Mouse (Mus musculus) CH12.LX (cell line): ENCODE measurements around the gene Capn11. TPM values are rescaled to one million over a fixed set of nuclear protein-coding genes. Genes with fewer than 3 reads are reported as not detected.
A peak's percentile ranks its signal among the peaks of the same experiment; 100 is the strongest.

ENCODE experiments used
- DNase-seq: peaks from one replicate; pipeline ENCODE4 v3.0.0-alpha.2; 2013; ENCODE audit errors: extremely low read depth
- H3K27ac ChIP-seq: 2 replicates; pipeline ENCODE4 v1.5.1; 2012; ENCODE audit warnings: low read depth, mild to moderate bottlenecking, control low read depth, moderate library complexity; ENCODE audit not compliant: insufficient read depth
- H3K27me3 ChIP-seq: replicated peaks from 2 replicates; pipeline ENCODE3; 2012; ENCODE audit warnings: inconsistent platforms
- H3K36me3 ChIP-seq, 2 experiments: replicated peaks in 1 of 2; 2 replicates each; pipeline versions ENCODE3 to v1.6.1; 2012; ENCODE audit warnings: inconsistent platforms in 1 of 2, low read length in 1 of 2, mild to moderate bottlenecking in 1 of 2, mixed read lengths in 1 of 2, moderate library complexity in 1 of 2; ENCODE audit not compliant: control insufficient read depth in 1 of 2, insufficient read depth in 1 of 2
- H3K4me1 ChIP-seq, 2 experiments: 2 replicates each; pipeline ENCODE4 v1.6.1; 2012; ENCODE audit warnings: inconsistent platforms in 1 of 2, moderate library complexity in 1 of 2; ENCODE audit not compliant: insufficient read depth in 2 of 2, control insufficient read depth in 1 of 2
- H3K4me2 ChIP-seq: 2 replicates; pipeline ENCODE4 v1.6.1; 2012; ENCODE audit warnings: low read depth, mild to moderate bottlenecking, control low read depth; ENCODE audit not compliant: poor library complexity, insufficient read depth, severe bottlenecking
- H3K4me3 ChIP-seq, 3 experiments: fragments of 150-350 bp in 1 of 3; sonication (generic) in 1 of 3; replicated peaks in 1 of 3; 2 replicates each; pipeline versions ENCODE3 to v1.5.1; 2011 to 2012; ENCODE audit warnings: low read depth in 2 of 3, low read length in 2 of 3, mild to moderate bottlenecking in 2 of 3, moderate library complexity in 2 of 3, control low read depth in 1 of 3, improper control_type of control experiment in 1 of 3, inconsistent platforms in 1 of 3, mixed read lengths in 1 of 3; ENCODE audit not compliant: poor library complexity in 1 of 3
- H3K79me2 ChIP-seq: replicated peaks from 2 replicates; pipeline ENCODE4 v1.6.1; 2012; ENCODE audit warnings: mild to moderate bottlenecking, moderate library complexity; ENCODE audit not compliant: control insufficient read depth, poor library complexity, insufficient read depth, severe bottlenecking; ENCODE audit errors: extremely low read depth
- H3K9ac ChIP-seq: 2 replicates; pipeline ENCODE4 v1.6.1; 2012; ENCODE audit warnings: low read depth, mild to moderate bottlenecking, control low read depth, moderate library complexity; ENCODE audit not compliant: insufficient read depth
- H3K9me3 ChIP-seq: replicated peaks from 2 replicates; pipeline ENCODE3; 2012; ENCODE audit warnings: low read length, inconsistent platforms, mixed read lengths
- BHLHE40 ChIP-seq: IDR thresholded peaks from 2 replicates; pipeline ENCODE4 v1.6.1; 2011; ENCODE audit warnings: mild to moderate bottlenecking, low read depth, low read length, improper control_type of control experiment
- CHD2 ChIP-seq: IDR thresholded peaks from 2 replicates; pipeline ENCODE4 v1.6.1; 2011; ENCODE audit warnings: low read length, improper control_type of control experiment
- CTCF ChIP-seq, 2 experiments: IDR thresholded peaks in 1 of 2; conservative IDR thresholded peaks in 1 of 2; 2 replicates each; pipeline ENCODE4 v1.5.1; 2011 to 2012; ENCODE audit warnings: low read depth in 2 of 2, low read length in 2 of 2, improper control_type of control experiment in 1 of 2, inconsistent platforms in 1 of 2, mild to moderate bottlenecking in 1 of 2, moderate library complexity in 1 of 2
- E2F4 ChIP-seq: IDR thresholded peaks from 2 replicates; pipeline ENCODE4 v1.6.1; 2011; ENCODE audit warnings: low read depth, low read length, improper control_type of control experiment; ENCODE audit not compliant: insufficient replicate concordance
- ELF1 ChIP-seq: IDR thresholded peaks from 2 replicates; pipeline ENCODE4 v1.6.1; 2014; ENCODE audit warnings: low read depth, mild to moderate bottlenecking, inconsistent platforms, low read length, improper control_type of control experiment
- EP300 ChIP-seq: IDR thresholded peaks from 2 replicates; pipeline ENCODE4 v1.6.1; 2011; ENCODE audit warnings: low read length, improper control_type of control experiment
- IRF4 ChIP-seq: IDR thresholded peaks from 2 replicates; pipeline ENCODE4 v1.6.1; 2014; ENCODE audit warnings: low read depth, mild to moderate bottlenecking, inconsistent platforms, low read length, improper control_type of control experiment
- JUN ChIP-seq: IDR thresholded peaks from 2 replicates; pipeline ENCODE4 v1.6.1; 2011; ENCODE audit warnings: low read depth, mild to moderate bottlenecking, low read length, improper control_type of control experiment, moderate library complexity; ENCODE audit not compliant: insufficient read depth
- JUND ChIP-seq: conservative IDR thresholded peaks from 2 replicates; pipeline ENCODE4 v1.6.1; 2011; ENCODE audit warnings: low read depth, low read length, improper control_type of control experiment
- KAT2A ChIP-seq: IDR thresholded peaks from 2 replicates; pipeline ENCODE4 v1.6.1; 2012; ENCODE audit warnings: low read length, improper control_type of control experiment, inconsistent platforms; ENCODE audit not compliant: insufficient replicate concordance
- MAZ ChIP-seq: IDR thresholded peaks from 2 replicates; pipeline ENCODE4 v1.6.1; 2012; ENCODE audit warnings: low read depth, mild to moderate bottlenecking, inconsistent platforms, low read length, improper control_type of control experiment, moderate library complexity
- MEF2A ChIP-seq: IDR thresholded peaks from 2 replicates; pipeline ENCODE4 v1.6.1; 2014; ENCODE audit warnings: low read depth, mild to moderate bottlenecking, inconsistent platforms, low read length, improper control_type of control experiment, borderline replicate concordance
- MYC ChIP-seq: IDR thresholded peaks from 2 replicates; pipeline ENCODE4 v1.6.1; 2011; ENCODE audit warnings: low read depth, mild to moderate bottlenecking, improper control_type of control experiment, low read length
- NELFE ChIP-seq: IDR thresholded peaks from 2 replicates; pipeline ENCODE4 v1.6.1; 2011; ENCODE audit warnings: low read depth, low read length, improper control_type of control experiment
- NRF1 ChIP-seq: IDR thresholded peaks from 2 replicates; pipeline ENCODE4 v1.6.1; 2014; ENCODE audit warnings: low read depth, mild to moderate bottlenecking, inconsistent platforms, low read length, improper control_type of control experiment, moderate library complexity
- POLR2A ChIP-seq: IDR thresholded peaks from 2 replicates; pipeline ENCODE4 v1.6.1; 2011; ENCODE audit warnings: low read depth, mild to moderate bottlenecking, improper control_type of control experiment, low read length
- RAD21 ChIP-seq: IDR thresholded peaks from 2 replicates; pipeline ENCODE4 v1.6.1; 2011; ENCODE audit warnings: low read depth, mild to moderate bottlenecking, low read length, improper control_type of control experiment, moderate library complexity
- SIN3A ChIP-seq: IDR thresholded peaks from 2 replicates; pipeline ENCODE4 v1.6.1; 2012; ENCODE audit warnings: low read length, improper control_type of control experiment, inconsistent platforms
- SMC3 ChIP-seq: IDR thresholded peaks from 2 replicates; pipeline ENCODE4 v1.6.1; 2011; ENCODE audit warnings: low read depth, low read length, improper control_type of control experiment
- TBP ChIP-seq: conservative IDR thresholded peaks from 2 replicates; pipeline ENCODE4 v1.6.1; 2011; ENCODE audit warnings: low read depth, low read length, improper control_type of control experiment
- TCF12 ChIP-seq: IDR thresholded peaks from 2 replicates; pipeline ENCODE4 v1.6.1; 2014; ENCODE audit warnings: low read depth, mild to moderate bottlenecking, inconsistent platforms, low read length, improper control_type of control experiment
- UBTF ChIP-seq: IDR thresholded peaks from 2 replicates; pipeline ENCODE4 v1.6.1; 2012; ENCODE audit warnings: low read depth, mild to moderate bottlenecking, inconsistent platforms, low read length, improper control_type of control experiment, moderate library complexity
- ZNF384 ChIP-seq: IDR thresholded peaks from 2 replicates; pipeline ENCODE4 v1.6.1; 2012; ENCODE audit warnings: low read depth, low read length, improper control_type of control experiment, inconsistent platforms
- dilution Hi-C: fragments of 300-500 bp; cut with MboI; formaldehyde crosslinking; loops from 2 replicates; pipeline ENCODE4 v1.14.3; 2020; ENCODE audit warnings: low sequenced_read_pairs; ENCODE audit not compliant: extremely low pct_unique_long_range_greater_than_20kb, extremely low pct_ligation_motif_present
- in situ Hi-C: fragments of 300-500 bp; cut with MboI; formaldehyde crosslinking; loops from 3 replicates; pipeline ENCODE4 v1.14.3; 2019; ENCODE audit warnings: low sequenced_read_pairs, low pct_ligation_motif_present, low pct_unique_long_range_greater_than_20kb, mixed read lengths
- polyA plus RNA-seq: library from polyadenylated mRNA; unstranded; fragments of >175 nt; gene quantifications from 2 replicates; pipeline ENCODE4 v1.2.1, GENCODE M21; 2012; ENCODE audit warnings: low read depth; ENCODE audit not compliant: insufficient read length
- total RNA-seq, 2 experiments: library from RNA; depleted of rRNA; stranded (reverse); fragments of 300-350 nt in 1 of 2; fragments of >200 nt in 1 of 2; gene quantifications; 2 replicates each; pipeline ENCODE4 v1.2.3; 2012 to 2014

The Capn11 gene
- total and polyA plus RNA-seq, 3 experiments = 0.09 TPM; not detected in 2

GRCm38 (mm10) chr17:45594195-45594594, 64.9 kb downstream of the Capn11 start:
- Histone ChIP-seq H3K4me2 (peak overlapping the region; percentile 72), H3K9me3 (no peaks in the 10 kb centered on the region), H3K79me2 (0 out of 2 replicates have a peak, but pooled peaks cover 3% of the 10 kb centered on the region), H3K4me3 (peak overlapping the region; percentile 63 to 87 (median 75)), H3K27me3 (no peaks in the 10 kb centered on the region), H3K4me1 (peaks cover 22 to 63% of the 10 kb centered on the region in 2 experiments), H3K36me3 (peaks cover 11 to 27% of the 10 kb centered on the region in 2 experiments), H3K9ac (peak overlapping the region; percentile 23; the same call in 1 of the 2 replicates), H3K27ac (no peak overlapping the region)
- no peak for DNase-seq
- TF ChIP-seq CHD2 (no peak), KAT2A (no peak), ELF1 (no peak), POLR2A (no peak), CTCF (conservative IDR thresholded peaks at IDR 0.05 in 1 of 2, IDR thresholded peaks at IDR 0.05 in 1 of 2; ENCODE audit: low read depth in 2 of 2, low read length in 2 of 2) (no peak), NELFE (no peak), JUND (no peak), E2F4 (no peak)
- in situ Hi-C loops (no loop called here), dilution Hi-C loops (no loop called here)

GRCm38 (mm10) chr17:45593479-45593878, 65.6 kb downstream of the Capn11 start:
- Histone ChIP-seq H3K9ac (no peak overlapping the region), H3K4me1 (peaks cover 22 to 62% of the 10 kb centered on the region in 2 experiments), H3K79me2 (0 out of 2 replicates have a peak, but pooled peaks cover 3% of the 10 kb centered on the region), H3K4me3 (no peak overlapping the region)
- dilution Hi-C loops (no loop called here), in situ Hi-C loops (no loop called here)
- no peak for TF ChIP-seq TBP
- no peak for TF ChIP-seq NELFE
- peak; percentile 25 for TF ChIP-seq SMC3
- TF ChIP-seq BHLHE40 = no peak
- TF ChIP-seq RAD21 = peak; percentile 25
- peak in 1 of 2 experiments; percentile 48; a peak in 2 of 4 replicates for TF ChIP-seq CTCF (conservative IDR thresholded peaks at IDR 0.05 in 1 of 2, IDR thresholded peaks at IDR 0.05 in 1 of 2; ENCODE audit: low read depth in 2 of 2, low read length in 2 of 2)
- TF ChIP-seq, all 38 proteins: peak for 3
- no peak overlapping the region for H3K27ac ChIP-seq
- H3K27me3 ChIP-seq = no peaks in the 10 kb centered on the region
- no peaks in the 10 kb centered on the region for H3K9me3 ChIP-seq
- no peak for DNase-seq
- H3K4me2 ChIP-seq = peak overlapping the region; percentile 72
- peaks cover 16 to 34% of the 10 kb centered on the region in 2 experiments for H3K36me3 ChIP-seq

GRCm38 (mm10) chr17:45592606-45593431, 66.3 kb downstream of the Capn11 start:
- 0 out of 2 replicates have a peak, but pooled peaks cover 3% of the 10 kb centered on the region for H3K79me2 ChIP-seq
- DNase-seq = no peak
- no peaks in the 10 kb centered on the region for H3K9me3 ChIP-seq
- H3K27ac ChIP-seq = no peak overlapping the region
- peaks cover 17 to 40% of the 10 kb centered on the region in 2 experiments for H3K36me3 ChIP-seq
- no peak overlapping the region for H3K4me3 ChIP-seq
- H3K4me1 ChIP-seq = peaks cover 22 to 56% of the 10 kb centered on the region in 2 experiments
- no peak overlapping the region for H3K9ac ChIP-seq
- H3K4me2 ChIP-seq = no peak overlapping the region
- no peaks in the 10 kb centered on the region for H3K27me3 ChIP-seq
- in situ Hi-C loops = no loop called here
- dilution Hi-C loops = no loop called here
- TF ChIP-seq TCF12 (no peak), NRF1 (no peak), ZNF384 (no peak), UBTF (no peak), SIN3A (no peak), MAZ (no peak), MEF2A (no peak), KAT2A (no peak), MYC (no peak), EP300 (no peak), E2F4 (no peak), JUN (no peak), IRF4 (no peak), NELFE (no peak), TBP (no peak), BHLHE40 (no peak)
